Mouse (Mus musculus): ENCODE data around the gene Zxdb. TPM values are rescaled to one million over a fixed set of nuclear protein-coding genes. Genes with fewer than 3 reads are reported as not detected.
"Not testable (repeated sequence)": the region's sequence is repeated elsewhere in the genome, so short reads cannot be mapped to it uniquely, and the experiment has no call there.

Zxdb gene
- polyA plus RNA-seq (2015; fragmentation: Nextera tagmentation; extraction: Ambion mirVana): 1.8 and 1.9 TPM in 2 replicates

DNA sequence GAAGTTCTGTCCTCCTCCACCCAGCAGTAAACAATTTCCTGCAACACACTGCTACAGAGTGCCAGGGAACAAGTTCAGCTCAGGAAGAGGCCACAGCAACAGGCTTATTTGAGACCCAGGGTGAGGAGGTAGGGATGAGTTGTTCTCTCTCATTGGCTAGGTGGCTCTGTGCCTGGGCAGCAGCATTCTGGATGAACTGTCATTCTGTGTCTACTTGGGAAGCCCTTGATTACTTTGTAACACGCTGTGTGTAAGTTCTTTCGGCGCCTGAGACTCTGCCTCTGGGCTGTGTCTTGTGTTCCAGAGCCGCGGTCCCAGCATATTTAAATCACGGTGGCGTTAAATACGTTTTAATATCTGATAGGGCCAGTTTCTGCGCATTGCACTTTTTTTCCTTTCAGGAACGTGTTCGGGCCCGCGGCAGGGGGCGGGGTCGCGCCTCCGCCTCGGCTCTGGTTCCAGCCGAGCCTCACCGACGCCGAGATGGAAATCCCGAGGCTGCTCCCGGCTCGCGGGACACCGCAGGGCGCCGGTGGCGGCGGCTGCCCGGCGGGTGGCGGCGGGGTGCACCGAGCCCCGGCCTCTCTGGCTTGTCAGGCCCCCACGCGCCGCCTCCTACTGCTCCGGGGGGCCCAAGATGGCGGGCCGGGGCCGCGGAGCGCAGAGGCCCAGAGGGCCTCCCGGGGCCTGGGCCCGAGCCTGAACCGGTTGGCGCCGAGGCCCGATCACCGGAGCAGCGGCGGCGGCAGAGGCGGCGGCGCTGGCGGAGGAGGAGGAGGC is at the start of gene Zxdb:
Gene Zxdb, plus strand, starts transcription at position 378 of the 780 bp plus-strand sequence.
- peak; percentile 65 for ATAC-seq
- H3K9me3 ChIP-seq (ENCODE audit: low read length); H3K27me3 ChIP-seq (replicated peaks; ENCODE audit: insufficient read depth, low read length); H3K4me3 ChIP-seq (ENCODE audit: low read depth, low read length); H3K4me1 ChIP-seq (ENCODE audit: insufficient read depth, low read depth, low read length); H3K27ac ChIP-seq (ENCODE audit: low read length); H3K9ac ChIP-seq (replicated peaks; ENCODE audit: low read depth); H3K36me3 ChIP-seq (ENCODE audit: insufficient read depth, low read length); H3K4me2 ChIP-seq (replicated peaks; ENCODE audit: low read depth, low read length); DNase-seq (ENCODE audit: low spot score): not testable (repeated sequence)
- WGBS: no CpG with 5 or more reads among the region's 60 CpGs

GRCm38 (mm10) chrX:94674977-94675376 is 49.4 kb upstream of the Zxdb start:
- no peaks in the 10 kb centered on the region for H3K4me1 ChIP-seq (ENCODE audit: insufficient read depth, low read depth, low read length)
- H3K9me3 ChIP-seq (ENCODE audit: low read length): no peaks in the 10 kb centered on the region
- no peaks in the 10 kb centered on the region for H3K27me3 ChIP-seq (replicated peaks; ENCODE audit: insufficient read depth, low read length)
- no peaks in the 10 kb centered on the region for H3K36me3 ChIP-seq (ENCODE audit: insufficient read depth, low read length)
- no peak overlapping the region for H3K4me3 ChIP-seq (ENCODE audit: low read depth, low read length)
- TF ChIP-seq CTCF (IDR thresholded peaks at IDR 0.05) (peak; percentile 62), EP300 (IDR thresholded peaks at IDR 0.05) (no peak)
- H3K27ac ChIP-seq (ENCODE audit: low read length): no peak overlapping the region
- H3K9ac ChIP-seq (replicated peaks; ENCODE audit: low read depth): no peak overlapping the region
- no peak overlapping the region for H3K4me2 ChIP-seq (replicated peaks; ENCODE audit: low read depth, low read length)
- WGBS: 37% methylated on average over 4 of the region's 4 CpGs
- DNase-seq (ENCODE audit: low spot score) (peak; percentile 39), ATAC-seq (no peak)

DNA sequence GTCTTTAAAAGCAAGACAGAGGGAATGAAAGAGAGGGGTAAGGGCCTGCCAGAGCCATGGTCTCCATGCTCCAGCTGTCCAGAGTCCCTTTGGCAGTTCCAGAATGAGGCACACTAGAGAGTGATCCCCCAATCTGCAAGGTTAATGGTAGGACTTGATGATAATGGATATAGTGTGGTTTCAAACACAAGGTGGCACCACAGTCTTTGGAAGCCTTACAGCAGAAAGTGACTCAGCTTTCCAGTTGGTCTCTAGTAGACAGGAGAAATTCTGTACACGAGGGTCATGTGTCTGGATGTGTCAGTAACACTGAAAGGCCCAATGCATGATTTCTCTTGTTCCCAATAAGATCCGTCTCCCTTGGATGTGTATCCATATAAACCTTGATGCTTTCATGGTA is 42.8 kb upstream of the Zxdb start:
- not testable (repeated sequence) for ATAC-seq; H3K27ac ChIP-seq (ENCODE audit: low read length); H3K4me2 ChIP-seq (replicated peaks; ENCODE audit: low read depth, low read length); H3K36me3 ChIP-seq (ENCODE audit: insufficient read depth, low read length); H3K27me3 ChIP-seq (replicated peaks; ENCODE audit: insufficient read depth, low read length); DNase-seq (ENCODE audit: low spot score); H3K9me3 ChIP-seq (ENCODE audit: low read length); H3K4me1 ChIP-seq (ENCODE audit: insufficient read depth, low read depth, low read length); H3K9ac ChIP-seq (replicated peaks; ENCODE audit: low read depth); H3K4me3 ChIP-seq (ENCODE audit: low read depth, low read length)
- no CpG with 5 or more reads among the region's 2 CpGs for WGBS

DNA sequence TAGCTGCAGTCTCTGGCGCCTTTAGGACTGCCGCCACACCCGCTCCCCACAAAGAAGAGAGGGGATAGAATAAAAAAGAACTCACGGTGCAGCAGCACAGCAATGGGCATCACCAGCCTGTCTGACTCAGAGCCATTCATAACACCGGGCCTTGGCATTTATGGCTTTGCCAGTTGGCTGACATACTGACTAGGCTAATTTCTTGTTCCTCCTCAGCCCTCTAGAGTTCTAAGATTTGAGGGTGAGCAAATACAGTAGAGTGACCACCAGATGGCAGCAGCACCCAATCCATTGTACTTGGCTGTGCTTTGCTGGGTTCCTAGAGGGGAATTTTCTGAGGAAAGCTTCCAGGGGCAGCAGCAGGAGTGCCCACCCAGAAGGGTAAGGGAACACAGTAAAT is 34.8 kb upstream of the Zxdb start:
- not testable (repeated sequence) for DNase-seq (ENCODE audit: low spot score)
- 91% methylated on average over 5 of the region's 5 CpGs for WGBS
- ATAC-seq: peak; percentile 41

GRCm38 (mm10) chrX:94706676-94707075 is 17.7 kb upstream of the Zxdb start:
- not testable (repeated sequence) for ATAC-seq; H3K9ac ChIP-seq (replicated peaks; ENCODE audit: low read depth); H3K4me3 ChIP-seq (ENCODE audit: low read depth, low read length); DNase-seq (ENCODE audit: low spot score); H3K9me3 ChIP-seq (ENCODE audit: low read length); H3K36me3 ChIP-seq (ENCODE audit: insufficient read depth, low read length); H3K4me1 ChIP-seq (ENCODE audit: insufficient read depth, low read depth, low read length); H3K27ac ChIP-seq (ENCODE audit: low read length); H3K27me3 ChIP-seq (replicated peaks; ENCODE audit: insufficient read depth, low read length); H3K4me2 ChIP-seq (replicated peaks; ENCODE audit: low read depth, low read length)
- WGBS: 86% methylated on average over 6 of the region's 7 CpGs

More for the DNA sequence above, 34.8 kb upstream of the Zxdb start:
- not testable (repeated sequence) for H3K9me3 ChIP-seq (ENCODE audit: low read length); H3K27me3 ChIP-seq (replicated peaks; ENCODE audit: insufficient read depth, low read length); H3K4me3 ChIP-seq (ENCODE audit: low read depth, low read length); H3K9ac ChIP-seq (replicated peaks; ENCODE audit: low read depth); H3K36me3 ChIP-seq (ENCODE audit: insufficient read depth, low read length); H3K27ac ChIP-seq (ENCODE audit: low read length); H3K4me2 ChIP-seq (replicated peaks; ENCODE audit: low read depth, low read length); H3K4me1 ChIP-seq (ENCODE audit: insufficient read depth, low read depth, low read length)
- peak; percentile 12; the same call in 1 of the 2 replicates for TF ChIP-seq CTCF (IDR thresholded peaks at IDR 0.05)

DNA sequence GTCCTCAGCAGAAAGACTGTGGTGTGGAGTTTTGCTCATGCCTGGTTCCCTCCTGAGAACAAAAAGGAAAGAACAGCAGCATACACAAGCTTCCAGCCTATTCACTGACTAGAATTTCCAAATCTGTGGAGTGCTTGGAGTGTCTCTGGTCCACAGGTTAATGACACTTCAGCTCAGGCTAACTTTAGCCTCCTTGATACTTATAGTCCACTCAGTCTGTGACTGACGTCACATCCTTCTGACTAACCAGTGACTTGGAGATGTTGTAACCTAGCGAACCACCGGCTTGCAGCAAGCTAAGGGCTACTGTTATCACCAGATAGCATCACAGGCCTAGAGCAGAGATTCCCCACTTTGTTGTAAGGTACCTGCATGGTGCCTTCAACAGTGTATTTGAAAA is 14.6 kb upstream of the Zxdb start:
- not testable (repeated sequence) for H3K27me3 ChIP-seq (replicated peaks; ENCODE audit: insufficient read depth, low read length); H3K4me3 ChIP-seq (ENCODE audit: low read depth, low read length); H3K4me1 ChIP-seq (ENCODE audit: insufficient read depth, low read depth, low read length); DNase-seq (ENCODE audit: low spot score); H3K9me3 ChIP-seq (ENCODE audit: low read length); H3K27ac ChIP-seq (ENCODE audit: low read length); H3K9ac ChIP-seq (replicated peaks; ENCODE audit: low read depth); H3K36me3 ChIP-seq (ENCODE audit: insufficient read depth, low read length); H3K4me2 ChIP-seq (replicated peaks; ENCODE audit: low read depth, low read length)
- peak; percentile 98 for ATAC-seq
- WGBS: no CpG with 5 or more reads among the region's 3 CpGs

DNA sequence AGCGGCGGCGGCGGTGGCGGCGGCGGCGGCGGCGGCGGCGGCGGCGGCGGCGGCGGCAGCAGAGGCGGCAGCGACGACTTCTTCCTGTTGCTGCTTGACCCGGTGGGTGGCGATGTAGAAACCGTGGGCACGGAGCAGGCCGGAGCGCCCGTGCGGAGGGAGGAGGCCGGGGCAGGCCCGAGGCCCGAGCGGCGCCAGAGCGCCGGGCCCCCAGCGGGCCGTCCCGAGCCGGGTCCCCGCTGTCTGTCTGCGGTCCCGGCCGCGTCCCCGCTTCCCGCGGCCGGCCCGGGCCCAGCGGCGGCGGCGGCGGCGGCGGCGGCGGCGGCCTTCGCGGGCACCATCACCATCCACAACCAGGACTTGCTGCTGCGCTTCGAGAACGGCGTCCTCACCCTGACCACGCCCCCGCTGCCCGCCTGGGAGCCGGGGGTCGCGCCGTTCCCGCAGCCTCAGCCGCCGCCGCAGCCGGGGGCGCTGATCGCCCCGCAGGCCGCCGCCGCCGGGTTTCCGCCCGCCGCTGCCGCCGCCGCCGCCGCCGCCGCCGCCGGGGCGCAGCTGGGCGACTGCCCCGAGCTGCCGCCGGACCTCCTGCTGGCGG is 702 bp downstream of the Zxdb start:
- not testable (repeated sequence) for H3K4me3 ChIP-seq (ENCODE audit: low read depth, low read length); H3K36me3 ChIP-seq (ENCODE audit: insufficient read depth, low read length); H3K27me3 ChIP-seq (replicated peaks; ENCODE audit: insufficient read depth, low read length); H3K4me2 ChIP-seq (replicated peaks; ENCODE audit: low read depth, low read length); H3K9me3 ChIP-seq (ENCODE audit: low read length); H3K4me1 ChIP-seq (ENCODE audit: insufficient read depth, low read depth, low read length); H3K9ac ChIP-seq (replicated peaks; ENCODE audit: low read depth); H3K27ac ChIP-seq (ENCODE audit: low read length); DNase-seq (ENCODE audit: low spot score)
- peak; percentile 72 for ATAC-seq
- WGBS: 7% methylated on average over 6 of the region's 102 CpGs

GRCm38 (mm10) chrX:94725627-94726083 is 1.3 kb downstream of the Zxdb start:
- H3K27me3 ChIP-seq (replicated peaks; ENCODE audit: insufficient read depth, low read length); H3K9ac ChIP-seq (replicated peaks; ENCODE audit: low read depth); H3K4me1 ChIP-seq (ENCODE audit: insufficient read depth, low read depth, low read length); DNase-seq (ENCODE audit: low spot score); H3K4me2 ChIP-seq (replicated peaks; ENCODE audit: low read depth, low read length); H3K36me3 ChIP-seq (ENCODE audit: insufficient read depth, low read length); H3K9me3 ChIP-seq (ENCODE audit: low read length); H3K4me3 ChIP-seq (ENCODE audit: low read depth, low read length); H3K27ac ChIP-seq (ENCODE audit: low read length): not testable (repeated sequence)
- peak; percentile 69 for ATAC-seq
- WGBS: no CpG with 5 or more reads among the region's 41 CpGs

Data from lung, postnatal 0 days (tissue).